Mouse (Mus musculus) Muller cell, postnatal 12 days (primary cell): ENCODE results near the gene Urb1.
"Not testable (repeated sequence)": the region's sequence is repeated elsewhere in the genome, so short reads cannot be mapped to it uniquely, and the experiment has no call there.

Experiments
- DNase-seq: peaks from one replicate; pipeline ENCODE4 v3.0.0-alpha.2; 2015; ENCODE audit errors: inconsistent ontology term

Urb1 gene

GRCm38 (mm10) chr16:90823986-90824385, 13.8 kb upstream of the Urb1 start:
- not testable (repeated sequence) for DNase-seq

GRCm38 (mm10) chr16:90822981-90823380, 12.8 kb upstream of the Urb1 start:
- no peak for DNase-seq

GRCm38 (mm10) chr16:90822284-90822935, 12.2 kb upstream of the Urb1 start:
- no peak for DNase-seq

GRCm38 (mm10) chr16:90821046-90821697, 11.0 kb upstream of the Urb1 start:
- DNase-seq = no peak

- DNase-seq = no peak
Observed at GRCm38 (mm10) chr16:90820326-90820725, 10.1 kb upstream of the Urb1 start.

DNA sequence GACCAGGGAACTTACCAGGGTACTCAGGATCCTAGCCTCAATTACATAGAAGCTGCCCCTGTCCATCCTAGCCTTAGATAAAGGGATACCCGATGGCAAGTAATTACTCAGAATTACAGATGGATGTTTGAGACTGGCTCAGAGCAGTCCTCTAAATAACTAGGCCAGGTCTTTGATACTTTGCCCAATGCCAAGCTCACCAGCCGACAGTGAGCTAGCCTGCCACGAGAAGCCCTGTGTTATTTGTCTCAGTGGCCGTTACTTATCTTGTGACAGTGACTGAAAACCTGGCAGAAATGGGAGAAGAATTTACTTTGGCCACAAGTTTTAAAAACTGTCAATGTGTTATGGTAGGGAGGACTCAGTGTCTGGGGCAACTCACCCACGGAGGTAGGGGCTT, 1.9 kb upstream of the Urb1 start:
- DNase-seq = peak; percentile 22

GRCm38 (mm10) chr16:90810716-90811256, 573 bp upstream of the Urb1 start:
- peak; percentile 17 for DNase-seq

GRCm38 (mm10) chr16:90804466-90804865, 5.7 kb downstream of the Urb1 start:
- DNase-seq = no peak

DNA sequence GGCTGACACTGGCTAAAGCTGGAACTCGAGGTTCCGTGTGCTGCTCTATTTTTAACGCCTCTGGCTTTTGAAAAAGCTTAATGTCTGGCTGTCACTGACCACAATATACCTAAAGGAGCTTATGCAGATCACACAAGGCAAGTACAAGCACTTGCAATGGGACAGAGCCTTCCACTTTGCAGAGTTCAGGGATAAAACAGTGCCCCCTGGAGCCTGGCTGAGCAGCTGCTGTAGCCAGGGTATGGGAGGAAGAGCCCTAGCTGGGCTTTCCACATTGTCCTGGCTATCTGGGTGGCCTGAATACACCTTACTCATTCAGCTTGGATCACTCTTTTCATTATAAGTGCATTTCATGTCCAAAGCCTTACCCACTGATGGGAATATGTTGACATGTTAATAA, 8.3 kb downstream of the Urb1 start:
- DNase-seq = no peak

DNA sequence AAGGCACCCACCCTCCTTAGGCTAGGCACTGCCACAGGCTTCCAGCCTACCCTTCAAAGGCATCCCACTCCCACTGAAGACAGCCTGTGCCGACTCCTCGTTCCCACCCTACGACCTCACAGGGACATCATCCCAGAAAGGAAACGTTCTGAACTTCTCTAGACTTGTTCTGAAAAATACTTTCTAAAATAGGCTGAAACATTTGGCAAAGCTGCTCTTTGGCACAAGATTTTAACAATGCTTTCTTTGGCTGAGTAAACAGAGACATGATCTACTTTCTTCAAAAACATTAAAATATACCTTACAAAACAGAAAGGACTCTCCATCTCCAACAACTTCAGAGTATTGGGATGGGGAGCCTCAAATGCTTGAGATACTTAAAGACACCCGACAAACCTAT, 9.0 kb downstream of the Urb1 start:
- DNase-seq = no peak

GRCm38 (mm10) chr16:90799840-90800239, 10.4 kb downstream of the Urb1 start:
- no peak for DNase-seq

DNA sequence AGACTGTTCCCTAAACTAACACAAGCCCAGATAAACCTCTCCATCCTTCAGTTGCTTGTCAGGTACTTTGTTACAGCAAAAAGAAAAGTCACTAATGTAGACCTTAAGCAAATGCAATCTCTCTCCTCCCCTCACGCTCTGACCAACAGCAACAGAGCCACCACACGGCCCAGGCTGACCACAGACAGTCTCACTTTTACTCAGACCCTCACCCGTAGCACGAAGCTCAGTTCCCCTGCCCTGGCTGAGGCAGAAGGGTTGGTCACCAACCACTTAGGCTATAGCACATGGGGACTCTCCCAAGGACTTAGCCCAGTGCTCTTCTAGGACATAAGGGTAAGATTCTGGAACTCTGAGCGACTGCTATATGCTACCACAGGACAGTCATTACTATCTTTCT, 11.4 kb downstream of the Urb1 start:
- no peak for DNase-seq

- no peak for DNase-seq
Observed at GRCm38 (mm10) chr16:90798446-90798845, 11.8 kb downstream of the Urb1 start.

DNA sequence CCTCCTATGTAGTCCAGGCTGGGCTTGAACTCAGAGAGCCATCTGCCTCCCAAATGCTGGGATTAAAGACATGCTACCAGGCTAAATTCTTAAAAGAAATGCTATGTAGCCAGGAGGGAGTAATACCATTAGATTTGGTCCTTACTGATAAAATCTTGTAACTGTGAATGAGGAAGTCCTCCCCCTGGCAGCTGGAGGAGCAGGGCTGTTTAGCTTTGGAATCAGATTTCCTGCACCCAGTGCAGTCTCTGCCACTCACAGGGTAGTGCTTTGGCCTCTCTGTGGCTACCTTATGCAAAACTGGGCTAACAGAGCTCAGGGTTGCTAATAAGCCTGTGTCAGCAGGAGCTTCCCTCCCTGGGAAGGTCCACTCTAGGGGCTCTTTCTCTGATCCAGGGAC, 15.5 kb downstream of the Urb1 start:
- no peak for DNase-seq

DNA sequence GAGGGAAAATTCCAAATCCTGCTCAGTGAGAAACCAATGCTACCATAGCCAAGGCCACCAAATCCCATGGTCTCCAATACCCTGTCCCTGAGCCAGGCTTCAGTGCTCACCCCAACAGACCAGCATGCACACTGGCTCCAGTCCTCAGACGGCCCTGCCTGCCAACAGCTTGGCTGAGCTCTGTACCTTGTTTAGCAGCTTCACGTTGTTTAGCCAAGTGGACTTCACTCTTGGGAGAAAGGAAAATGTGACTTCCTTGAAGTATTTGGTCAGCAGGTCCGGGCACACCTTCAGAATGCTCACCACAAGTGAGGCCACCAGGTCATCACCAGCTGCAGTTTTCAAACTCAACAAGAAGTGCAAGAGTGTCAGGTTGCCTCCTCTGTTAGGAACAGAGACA, 17.7 kb downstream of the Urb1 start:
- DNase-seq = no peak

- DNase-seq = no peak
Observed at GRCm38 (mm10) chr16:90792066-90792465, 18.1 kb downstream of the Urb1 start.

DNA sequence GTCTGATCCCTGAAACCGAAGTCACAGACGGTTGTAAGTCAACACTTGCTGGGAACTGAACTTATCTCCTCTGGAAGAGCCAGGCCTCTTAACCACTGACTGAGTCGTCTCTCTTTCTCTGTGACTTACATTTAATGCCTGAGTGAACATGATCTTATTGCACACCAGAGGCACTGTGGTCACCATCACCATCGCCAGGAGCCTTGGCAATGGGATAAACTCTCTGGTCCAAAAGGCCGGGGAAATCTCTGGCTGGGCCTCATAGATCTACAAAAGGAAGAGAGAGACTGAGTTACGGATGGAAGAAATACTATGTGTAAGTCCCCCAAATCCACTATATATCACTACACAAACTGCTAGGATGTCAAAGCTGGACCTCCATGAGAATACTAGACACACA, 19.3 kb downstream of the Urb1 start:
- no peak for DNase-seq

- no peak for DNase-seq
Observed at GRCm38 (mm10) chr16:90788580-90788979, 21.6 kb downstream of the Urb1 start.

DNA sequence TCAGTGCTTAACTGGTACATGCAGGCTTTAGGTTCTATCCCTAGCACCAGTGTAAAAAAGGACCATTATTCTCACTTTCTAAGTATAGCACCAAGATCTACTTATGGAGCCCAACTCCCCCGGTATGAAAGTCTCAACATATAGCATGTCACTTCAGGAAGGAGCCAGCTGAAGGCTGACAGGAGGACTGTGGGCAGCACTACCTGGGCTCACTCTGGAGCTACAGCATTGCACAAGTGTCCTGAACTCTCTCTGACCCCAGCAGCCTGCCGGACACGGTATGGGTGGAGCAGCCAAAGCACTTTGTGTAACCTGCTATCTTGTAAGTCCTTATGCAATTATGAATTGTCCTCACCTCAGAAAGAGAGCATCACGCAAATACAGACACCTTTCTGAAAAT, 25.0 kb downstream of the Urb1 start:
- DNase-seq = no peak

GRCm38 (mm10) chr16:90783302-90783701, 26.9 kb downstream of the Urb1 start:
- no peak for DNase-seq

GRCm38 (mm10) chr16:90779783-90780182, 30.4 kb downstream of the Urb1 start:
- no peak for DNase-seq

GRCm38 (mm10) chr16:90775946-90776520, 34.2 kb downstream of the Urb1 start:
- no peak for DNase-seq

DNA sequence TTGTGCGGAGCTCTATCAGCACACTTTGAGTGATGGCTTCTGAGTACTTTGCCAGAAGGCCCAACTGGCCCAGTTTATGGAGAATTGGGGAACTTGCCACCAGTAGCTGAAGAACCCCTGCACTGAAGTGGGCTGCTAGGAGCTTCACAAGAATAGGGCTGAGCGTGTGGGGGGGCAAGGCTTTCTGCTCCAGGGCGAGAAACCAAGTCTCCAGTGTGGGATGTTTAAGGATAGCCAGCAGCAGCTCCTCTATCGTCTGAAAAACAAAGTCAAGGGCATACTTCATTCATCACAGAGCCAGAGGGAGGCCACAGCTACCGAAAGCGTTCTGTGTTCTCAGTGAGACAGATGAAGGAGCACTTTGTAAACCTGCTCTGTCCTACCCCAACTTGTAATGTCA, 35.6 kb downstream of the Urb1 start:
- no peak for DNase-seq
